Mouse (Mus musculus) CH12.LX (cell line): ENCODE results near the gene Rarg. TPM values are rescaled to one million over a fixed set of nuclear protein-coding genes. Genes with fewer than 3 reads are reported as not detected.
A peak's percentile ranks its signal among the peaks of the same experiment; 100 is the strongest.

ENCODE experiments used
- DNase-seq: peaks from one replicate; pipeline ENCODE4 v3.0.0-alpha.2; 2013; ENCODE audit errors: extremely low read depth
- H3K27ac ChIP-seq: 2 replicates; pipeline ENCODE4 v1.5.1; 2012; ENCODE audit warnings: low read depth, mild to moderate bottlenecking, control low read depth, moderate library complexity; ENCODE audit not compliant: insufficient read depth
- H3K27me3 ChIP-seq: replicated peaks from 2 replicates; pipeline ENCODE3; 2012; ENCODE audit warnings: inconsistent platforms
- H3K36me3 ChIP-seq, 2 experiments: replicated peaks in 1 of 2; 2 replicates each; pipeline versions ENCODE3 to v1.6.1; 2012; ENCODE audit warnings: inconsistent platforms in 1 of 2, low read length in 1 of 2, mild to moderate bottlenecking in 1 of 2, mixed read lengths in 1 of 2, moderate library complexity in 1 of 2; ENCODE audit not compliant: control insufficient read depth in 1 of 2, insufficient read depth in 1 of 2
- H3K4me1 ChIP-seq, 2 experiments: 2 replicates each; pipeline ENCODE4 v1.6.1; 2012; ENCODE audit warnings: inconsistent platforms in 1 of 2, moderate library complexity in 1 of 2; ENCODE audit not compliant: insufficient read depth in 2 of 2, control insufficient read depth in 1 of 2
- H3K4me2 ChIP-seq: 2 replicates; pipeline ENCODE4 v1.6.1; 2012; ENCODE audit warnings: low read depth, mild to moderate bottlenecking, control low read depth; ENCODE audit not compliant: poor library complexity, insufficient read depth, severe bottlenecking
- H3K4me3 ChIP-seq, 3 experiments: fragments of 150-350 bp in 1 of 3; sonication (generic) in 1 of 3; replicated peaks in 1 of 3; 2 replicates each; pipeline versions ENCODE3 to v1.5.1; 2011 to 2012; ENCODE audit warnings: low read depth in 2 of 3, low read length in 2 of 3, mild to moderate bottlenecking in 2 of 3, moderate library complexity in 2 of 3, control low read depth in 1 of 3, improper control_type of control experiment in 1 of 3, inconsistent platforms in 1 of 3, mixed read lengths in 1 of 3; ENCODE audit not compliant: poor library complexity in 1 of 3
- H3K79me2 ChIP-seq: replicated peaks from 2 replicates; pipeline ENCODE4 v1.6.1; 2012; ENCODE audit warnings: mild to moderate bottlenecking, moderate library complexity; ENCODE audit not compliant: control insufficient read depth, poor library complexity, insufficient read depth, severe bottlenecking; ENCODE audit errors: extremely low read depth
- H3K9ac ChIP-seq: 2 replicates; pipeline ENCODE4 v1.6.1; 2012; ENCODE audit warnings: low read depth, mild to moderate bottlenecking, control low read depth, moderate library complexity; ENCODE audit not compliant: insufficient read depth
- H3K9me3 ChIP-seq: replicated peaks from 2 replicates; pipeline ENCODE3; 2012; ENCODE audit warnings: low read length, inconsistent platforms, mixed read lengths
- ELF1 ChIP-seq: IDR thresholded peaks from 2 replicates; pipeline ENCODE4 v1.6.1; 2014; ENCODE audit warnings: low read depth, mild to moderate bottlenecking, inconsistent platforms, low read length, improper control_type of control experiment
- EP300 ChIP-seq: IDR thresholded peaks from 2 replicates; pipeline ENCODE4 v1.6.1; 2011; ENCODE audit warnings: low read length, improper control_type of control experiment
- ETS1 ChIP-seq: conservative IDR thresholded peaks from 2 replicates; pipeline ENCODE4 v1.6.1; 2012; ENCODE audit warnings: low read depth, mild to moderate bottlenecking, inconsistent platforms, low read length, improper control_type of control experiment, moderate library complexity
- GABPA ChIP-seq: IDR thresholded peaks from 2 replicates; pipeline ENCODE4 v1.6.1; 2012; ENCODE audit warnings: low read depth, low read length, improper control_type of control experiment, inconsistent platforms; ENCODE audit not compliant: insufficient replicate concordance
- IRF4 ChIP-seq: IDR thresholded peaks from 2 replicates; pipeline ENCODE4 v1.6.1; 2014; ENCODE audit warnings: low read depth, mild to moderate bottlenecking, inconsistent platforms, low read length, improper control_type of control experiment
- JUN ChIP-seq: IDR thresholded peaks from 2 replicates; pipeline ENCODE4 v1.6.1; 2011; ENCODE audit warnings: low read depth, mild to moderate bottlenecking, low read length, improper control_type of control experiment, moderate library complexity; ENCODE audit not compliant: insufficient read depth
- JUND ChIP-seq: conservative IDR thresholded peaks from 2 replicates; pipeline ENCODE4 v1.6.1; 2011; ENCODE audit warnings: low read depth, low read length, improper control_type of control experiment
- KAT2A ChIP-seq: IDR thresholded peaks from 2 replicates; pipeline ENCODE4 v1.6.1; 2012; ENCODE audit warnings: low read length, improper control_type of control experiment, inconsistent platforms; ENCODE audit not compliant: insufficient replicate concordance
- MEF2A ChIP-seq: IDR thresholded peaks from 2 replicates; pipeline ENCODE4 v1.6.1; 2014; ENCODE audit warnings: low read depth, mild to moderate bottlenecking, inconsistent platforms, low read length, improper control_type of control experiment, borderline replicate concordance
- MXI1 ChIP-seq: IDR thresholded peaks from 2 replicates; pipeline ENCODE4 v1.6.1; 2011; ENCODE audit warnings: mild to moderate bottlenecking, low read depth, low read length, improper control_type of control experiment
- NRF1 ChIP-seq: IDR thresholded peaks from 2 replicates; pipeline ENCODE4 v1.6.1; 2014; ENCODE audit warnings: low read depth, mild to moderate bottlenecking, inconsistent platforms, low read length, improper control_type of control experiment, moderate library complexity
- RCOR1 ChIP-seq: conservative IDR thresholded peaks from 2 replicates; pipeline ENCODE4 v1.6.1; 2012; ENCODE audit warnings: low read depth, mild to moderate bottlenecking, inconsistent platforms, low read length, improper control_type of control experiment
- SIN3A ChIP-seq: IDR thresholded peaks from 2 replicates; pipeline ENCODE4 v1.6.1; 2012; ENCODE audit warnings: low read length, improper control_type of control experiment, inconsistent platforms
- SMC3 ChIP-seq: IDR thresholded peaks from 2 replicates; pipeline ENCODE4 v1.6.1; 2011; ENCODE audit warnings: low read depth, low read length, improper control_type of control experiment
- TBP ChIP-seq: conservative IDR thresholded peaks from 2 replicates; pipeline ENCODE4 v1.6.1; 2011; ENCODE audit warnings: low read depth, low read length, improper control_type of control experiment
- USF1 ChIP-seq: IDR thresholded peaks from 2 replicates; pipeline ENCODE4 v1.6.1; 2014; ENCODE audit warnings: low read depth, mild to moderate bottlenecking, inconsistent platforms, low read length, improper control_type of control experiment
- USF2 ChIP-seq: conservative IDR thresholded peaks from 2 replicates; pipeline ENCODE4 v1.6.1; 2011; ENCODE audit warnings: low read depth, low read length, improper control_type of control experiment
- ZC3H11A ChIP-seq: IDR thresholded peaks from 2 replicates; pipeline ENCODE4 v1.6.1; 2012; ENCODE audit warnings: low read depth, mild to moderate bottlenecking, inconsistent platforms, low read length, improper control_type of control experiment
- ZMIZ1 ChIP-seq: IDR thresholded peaks from 2 replicates; pipeline ENCODE4 v1.6.1; 2012; ENCODE audit warnings: low read depth, mild to moderate bottlenecking, inconsistent platforms, low read length, improper control_type of control experiment
- ZNF384 ChIP-seq: IDR thresholded peaks from 2 replicates; pipeline ENCODE4 v1.6.1; 2012; ENCODE audit warnings: low read depth, low read length, improper control_type of control experiment, inconsistent platforms
- dilution Hi-C: fragments of 300-500 bp; cut with MboI; formaldehyde crosslinking; loops from 2 replicates; pipeline ENCODE4 v1.14.3; 2020; ENCODE audit warnings: low sequenced_read_pairs; ENCODE audit not compliant: extremely low pct_unique_long_range_greater_than_20kb, extremely low pct_ligation_motif_present
- in situ Hi-C: fragments of 300-500 bp; cut with MboI; formaldehyde crosslinking; loops from 3 replicates; pipeline ENCODE4 v1.14.3; 2019; ENCODE audit warnings: low sequenced_read_pairs, low pct_ligation_motif_present, low pct_unique_long_range_greater_than_20kb, mixed read lengths
- polyA plus RNA-seq: library from polyadenylated mRNA; unstranded; fragments of >175 nt; gene quantifications from 2 replicates; pipeline ENCODE4 v1.2.1, GENCODE M21; 2012; ENCODE audit warnings: low read depth; ENCODE audit not compliant: insufficient read length
- total RNA-seq, 2 experiments: library from RNA; depleted of rRNA; stranded (reverse); fragments of 300-350 nt in 1 of 2; fragments of >200 nt in 1 of 2; gene quantifications; 2 replicates each; pipeline ENCODE4 v1.2.3; 2012 to 2014

Gene Rarg
- total and polyA plus RNA-seq, 3 experiments, result 0.17 to 0.76 (median 0.64) TPM

- peaks cover 0 to 24% of the 10 kb centered on the region in 2 experiments; a peak in 2 of 4 replicates for H3K4me1 ChIP-seq
- in situ Hi-C loops, result no loop called here
- no peaks in the 10 kb centered on the region for H3K9me3 ChIP-seq
- peaks cover 15% of the 10 kb centered on the region for H3K79me2 ChIP-seq
- H3K27ac ChIP-seq, result no peak overlapping the region
- H3K4me3 ChIP-seq, result peak overlapping the region; percentile 63 to 97 (median 73)
- peak overlapping the region; percentile 60 for H3K4me2 ChIP-seq
- H3K9ac ChIP-seq, result peak overlapping the region; percentile 68
- peaks cover 25 to 37% of the 10 kb centered on the region in 2 experiments for H3K36me3 ChIP-seq
- DNase-seq, result peak; percentile 28
- no peak for TF ChIP-seq ETS1
- no peak for TF ChIP-seq EP300
- no peak for TF ChIP-seq TBP
- TF ChIP-seq ZMIZ1, result no peak
- TF ChIP-seq RCOR1, result no peak
- no peak for TF ChIP-seq NRF1
- TF ChIP-seq GABPA, result no peak
- no peak for TF ChIP-seq KAT2A
- TF ChIP-seq SMC3, result no peak
- no peak for TF ChIP-seq JUN
- no peak for TF ChIP-seq IRF4
- no peak for TF ChIP-seq USF2
- TF ChIP-seq ZC3H11A, result no peak
- no peak for TF ChIP-seq JUND
- TF ChIP-seq MXI1, result no peak
- TF ChIP-seq SIN3A, result no peak
- TF ChIP-seq ZNF384, result no peak
- no peak for TF ChIP-seq ELF1
- no peak for TF ChIP-seq MEF2A
- no peak for TF ChIP-seq USF1
- dilution Hi-C loops, result no loop called here
- H3K27me3 ChIP-seq, result no peaks in the 10 kb centered on the region
These were observed 39.2 kb upstream of the Rarg start for GRCm38 (mm10) chr15:102296368-102297006.
